Mouse (Mus musculus) retina, postnatal 7 days (tissue): ENCODE data around the gene Bahd1.
A peak's percentile ranks its signal among the peaks of the same experiment; 100 is the strongest.

Experiments used
- DNase-seq: peaks from one replicate; pipeline ENCODE4 v3.0.0-alpha.2; 2012; ENCODE audit warnings: low read depth, low spot score

The Bahd1 gene

DNA sequence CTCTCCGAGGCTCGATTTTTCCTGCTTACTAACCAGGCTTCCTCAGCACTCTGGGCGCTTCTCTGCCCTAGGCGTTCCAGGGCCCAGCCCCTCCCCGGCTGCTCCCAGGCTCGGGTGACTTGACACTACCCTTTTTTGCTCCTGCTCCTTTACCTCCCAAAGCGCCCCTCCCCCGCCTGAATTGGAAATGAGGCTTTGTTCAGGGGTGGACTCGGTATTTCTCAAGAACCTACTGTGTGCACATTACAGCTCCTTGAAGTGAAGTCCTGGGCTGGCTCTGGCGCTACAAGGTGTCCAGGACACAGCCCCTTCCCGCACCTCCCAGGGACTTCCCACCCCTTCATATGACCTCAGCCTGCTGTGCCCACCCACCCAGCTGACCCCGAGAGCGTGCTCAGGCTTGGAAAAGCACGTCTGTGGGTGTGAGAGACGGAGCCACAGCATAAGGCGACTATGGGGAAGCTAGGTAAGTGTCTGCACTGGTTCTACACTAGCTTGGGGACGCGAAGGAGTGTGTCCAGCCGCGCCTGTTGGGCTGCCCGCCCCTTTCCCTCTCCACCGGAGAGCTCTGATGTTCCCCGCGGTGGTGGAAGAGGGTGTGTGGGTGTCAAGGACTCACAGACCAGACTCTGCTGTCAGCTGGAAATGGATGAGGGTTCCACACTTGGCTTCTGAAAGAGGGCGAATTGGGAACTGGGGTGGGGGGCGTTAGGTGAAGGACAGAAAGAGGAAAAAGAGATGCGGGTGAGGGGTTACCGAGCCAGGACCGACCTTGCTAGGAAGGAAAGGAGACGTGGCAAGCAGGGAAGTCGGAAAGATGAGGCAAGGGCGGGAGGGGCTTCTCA lies at the start of gene Bahd1:
TSS of gene Bahd1 (plus strand) at position 397 of the 845 bp plus-strand sequence.
- no peak for DNase-seq

GRCm38 (mm10) chr2:118851756-118852155 lies 48.4 kb upstream of the Bahd1 start:
- no peak for DNase-seq

DNA sequence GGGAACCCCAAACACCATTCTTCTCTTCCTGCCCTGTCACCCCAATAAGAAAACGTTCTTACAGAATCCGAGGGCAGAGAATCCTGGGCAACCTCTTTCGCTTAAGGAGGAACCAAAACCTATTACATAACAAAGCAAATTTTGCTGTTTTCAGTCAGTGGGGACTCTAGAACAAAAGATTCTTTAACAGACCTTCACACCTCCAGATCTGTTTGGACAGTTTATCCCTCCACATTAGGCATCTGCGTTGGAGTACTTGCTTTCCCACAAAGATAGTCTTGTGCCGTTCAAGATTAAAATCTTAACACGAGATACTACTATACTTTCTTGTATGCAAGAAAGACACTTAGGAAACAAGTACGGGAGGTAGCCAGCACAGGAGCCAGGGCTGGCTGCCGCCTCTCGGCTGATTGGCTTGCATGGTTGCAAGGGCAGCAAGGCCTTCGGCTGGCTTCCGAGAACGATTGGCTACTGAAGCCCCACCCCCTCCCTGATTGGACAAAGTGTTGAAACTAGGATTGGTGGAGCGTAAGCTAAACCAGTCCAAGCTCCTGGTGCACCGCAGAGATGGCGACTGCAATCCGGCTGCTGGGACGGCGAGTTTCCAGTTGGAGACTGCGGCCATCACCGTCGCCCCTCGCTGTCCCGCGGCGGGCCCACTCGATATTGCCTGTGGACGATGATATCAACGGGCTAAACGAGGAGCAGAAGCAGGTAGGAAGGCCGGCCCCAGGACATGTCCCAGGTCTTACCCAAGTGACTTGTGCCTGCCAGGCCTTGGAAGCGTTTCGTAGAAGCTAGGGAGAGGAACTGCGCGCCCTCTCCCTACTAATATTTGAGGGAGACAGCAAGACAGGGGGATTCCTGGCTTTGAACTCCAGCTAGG lies 38.5 kb upstream of the Bahd1 start, which contains the start of gene Ivd:
TSS of gene Ivd (plus strand) at position 501 of the 886 bp plus-strand sequence.
- DNase-seq: peak; percentile 88

DNA sequence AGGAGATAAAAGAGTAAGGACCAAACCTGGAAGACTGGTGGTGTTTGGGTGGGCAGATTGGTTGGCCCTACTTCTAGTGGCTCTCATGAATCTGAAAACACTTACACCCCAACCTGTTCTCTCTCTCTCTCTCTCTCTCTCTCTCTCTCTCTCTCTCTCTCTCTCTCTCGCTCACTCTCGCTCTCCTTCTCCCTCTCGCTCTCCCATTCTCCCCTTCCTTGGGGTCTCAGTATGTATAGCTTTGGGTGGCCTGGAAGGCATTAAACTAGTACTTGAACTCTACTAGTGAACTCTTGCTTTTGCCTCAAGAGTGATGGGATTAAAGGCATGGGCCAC lies 37.9 kb upstream of the Bahd1 start:
- DNase-seq: no peak

GRCm38 (mm10) chr2:118870601-118871000 lies 29.6 kb upstream of the Bahd1 start:
- no peak for DNase-seq

- no peak for DNase-seq
Observed at GRCm38 (mm10) chr2:118871032-118871431, 29.1 kb upstream of the Bahd1 start.

- DNase-seq: no peak
Observed at GRCm38 (mm10) chr2:118873018-118873417, 27.2 kb upstream of the Bahd1 start.

DNA sequence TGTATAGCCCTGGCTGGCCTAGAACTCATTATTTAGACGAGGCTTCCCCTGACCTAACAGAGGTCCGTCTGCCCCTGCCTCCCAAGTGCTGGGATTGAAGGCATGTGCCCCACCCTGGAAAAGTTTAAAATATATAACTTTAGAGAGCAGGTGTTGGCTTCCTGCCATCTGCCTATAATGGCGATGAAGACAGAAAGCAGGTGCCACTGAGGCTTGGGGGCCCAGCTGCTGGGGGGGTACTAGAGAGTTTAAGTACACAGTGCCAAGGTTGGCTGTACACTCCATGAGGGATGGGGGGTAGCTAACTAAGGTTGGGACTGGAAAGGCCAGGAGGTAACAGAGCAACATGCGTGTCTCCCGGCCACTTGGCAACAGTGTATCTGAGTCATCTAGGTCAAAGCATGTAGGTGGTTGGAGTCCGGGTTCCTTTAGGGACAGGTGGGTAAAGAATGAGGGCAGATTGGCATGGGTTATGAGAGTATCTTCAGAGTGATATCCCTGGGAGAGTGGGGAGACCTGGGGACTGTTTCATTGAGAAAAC lies 26.2 kb upstream of the Bahd1 start:
- no peak for DNase-seq

- no peak for DNase-seq
Observed at GRCm38 (mm10) chr2:118875316-118875715, 24.9 kb upstream of the Bahd1 start.

- no peak for DNase-seq
Observed at GRCm38 (mm10) chr2:118876453-118876852, 23.7 kb upstream of the Bahd1 start.

- no peak for DNase-seq
Observed at GRCm38 (mm10) chr2:118881019-118881418, 19.2 kb upstream of the Bahd1 start.

DNA sequence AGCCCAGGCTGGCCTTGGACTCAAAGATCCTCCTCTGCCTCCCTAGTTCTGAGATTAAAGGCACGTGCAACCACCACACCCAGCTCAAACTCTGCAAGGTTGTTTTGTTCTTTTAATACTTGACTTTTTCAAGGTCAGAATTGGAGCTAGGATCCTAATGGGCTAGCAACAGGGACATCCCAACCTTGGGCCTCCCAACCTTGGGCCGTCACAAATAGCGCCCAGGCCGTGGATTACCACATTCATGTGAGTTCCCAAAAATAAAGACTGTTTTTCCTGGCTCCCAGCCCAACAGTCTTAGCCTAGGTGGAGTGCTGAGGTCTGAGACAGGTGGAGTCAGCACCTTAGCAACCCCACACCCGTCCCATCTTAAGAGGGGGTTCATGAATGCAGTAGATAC lies 18.2 kb upstream of the Bahd1 start:
- DNase-seq: no peak

DNA sequence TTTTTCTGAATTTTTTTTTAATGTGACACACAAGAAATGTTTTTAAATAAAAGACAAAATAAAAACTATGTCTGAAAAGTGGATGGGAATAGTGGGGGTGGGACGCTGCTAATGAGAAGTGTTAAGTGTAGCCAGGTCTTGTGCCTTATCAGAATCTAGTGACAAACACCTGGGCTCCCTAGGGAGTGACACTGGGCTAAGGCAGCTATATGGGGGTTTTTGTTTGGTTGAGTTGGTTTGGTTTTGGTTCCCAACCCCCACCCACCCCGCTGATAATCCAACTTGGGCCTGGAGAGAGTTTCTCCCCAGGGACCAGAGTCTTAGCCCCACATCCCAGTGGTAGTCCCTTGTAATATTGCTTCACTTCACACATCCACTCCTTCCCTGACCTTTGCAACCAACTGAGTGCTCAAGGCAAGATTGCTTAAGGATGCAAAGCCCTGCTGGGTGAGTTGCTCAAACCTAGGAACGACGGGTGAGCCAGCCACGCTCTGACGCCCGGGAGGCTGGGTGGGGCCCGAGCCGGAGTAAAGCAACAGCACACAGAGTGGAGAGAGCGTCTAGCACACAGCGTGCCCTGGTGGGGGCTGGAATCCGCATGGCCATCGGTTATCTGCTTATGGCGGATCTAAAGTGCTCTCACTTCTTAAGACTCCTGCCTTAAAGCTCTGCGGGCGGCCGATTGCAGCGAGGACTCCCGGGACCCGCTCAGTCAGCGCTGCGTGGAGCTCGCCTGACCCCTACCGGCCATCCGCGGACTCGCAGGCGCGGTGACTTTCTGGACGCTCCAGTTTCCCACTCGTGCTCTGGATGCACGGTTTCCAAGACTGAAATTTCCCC lies 17.1 kb upstream of the Bahd1 start:
- DNase-seq: peak; percentile 80

GRCm38 (mm10) chr2:118887440-118887839 lies 12.7 kb upstream of the Bahd1 start:
- no peak for DNase-seq

DNA sequence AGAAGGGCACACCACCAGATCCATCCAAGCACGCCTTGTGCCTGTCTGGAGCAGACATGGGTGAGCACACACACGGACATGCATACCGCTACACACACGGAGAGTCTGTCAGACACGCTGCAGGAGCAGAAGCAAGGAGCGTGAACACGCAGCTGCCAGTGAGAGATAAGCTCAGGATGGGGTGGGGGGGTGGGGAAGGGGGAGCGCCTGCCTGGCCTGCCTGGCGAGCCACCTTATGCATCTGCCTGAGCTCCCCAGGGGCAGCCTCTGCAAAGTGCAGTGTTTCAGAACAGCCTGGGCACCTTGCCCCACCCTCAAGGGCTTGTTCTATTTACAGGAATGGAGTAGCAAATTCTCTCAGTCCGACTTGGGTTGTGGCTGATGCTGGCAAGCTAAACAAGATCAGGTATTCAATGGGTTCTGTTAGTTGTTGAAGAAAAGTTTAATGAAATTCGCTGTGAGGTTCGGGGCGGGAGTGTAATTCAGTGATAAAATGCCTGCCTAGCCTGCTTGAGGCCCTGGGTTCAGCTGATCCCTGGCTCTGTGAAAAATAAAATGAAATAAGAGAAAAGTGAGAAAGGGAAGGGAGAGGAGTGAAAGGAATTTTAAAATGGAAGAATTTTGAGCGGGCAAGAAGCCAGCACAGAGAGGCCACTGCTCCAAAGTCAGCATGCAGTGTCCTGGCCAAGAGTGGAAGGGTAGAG lies 12.2 kb upstream of the Bahd1 start:
- no peak for DNase-seq

GRCm38 (mm10) chr2:118891173-118891572 lies 9.0 kb upstream of the Bahd1 start:
- no peak for DNase-seq

DNA sequence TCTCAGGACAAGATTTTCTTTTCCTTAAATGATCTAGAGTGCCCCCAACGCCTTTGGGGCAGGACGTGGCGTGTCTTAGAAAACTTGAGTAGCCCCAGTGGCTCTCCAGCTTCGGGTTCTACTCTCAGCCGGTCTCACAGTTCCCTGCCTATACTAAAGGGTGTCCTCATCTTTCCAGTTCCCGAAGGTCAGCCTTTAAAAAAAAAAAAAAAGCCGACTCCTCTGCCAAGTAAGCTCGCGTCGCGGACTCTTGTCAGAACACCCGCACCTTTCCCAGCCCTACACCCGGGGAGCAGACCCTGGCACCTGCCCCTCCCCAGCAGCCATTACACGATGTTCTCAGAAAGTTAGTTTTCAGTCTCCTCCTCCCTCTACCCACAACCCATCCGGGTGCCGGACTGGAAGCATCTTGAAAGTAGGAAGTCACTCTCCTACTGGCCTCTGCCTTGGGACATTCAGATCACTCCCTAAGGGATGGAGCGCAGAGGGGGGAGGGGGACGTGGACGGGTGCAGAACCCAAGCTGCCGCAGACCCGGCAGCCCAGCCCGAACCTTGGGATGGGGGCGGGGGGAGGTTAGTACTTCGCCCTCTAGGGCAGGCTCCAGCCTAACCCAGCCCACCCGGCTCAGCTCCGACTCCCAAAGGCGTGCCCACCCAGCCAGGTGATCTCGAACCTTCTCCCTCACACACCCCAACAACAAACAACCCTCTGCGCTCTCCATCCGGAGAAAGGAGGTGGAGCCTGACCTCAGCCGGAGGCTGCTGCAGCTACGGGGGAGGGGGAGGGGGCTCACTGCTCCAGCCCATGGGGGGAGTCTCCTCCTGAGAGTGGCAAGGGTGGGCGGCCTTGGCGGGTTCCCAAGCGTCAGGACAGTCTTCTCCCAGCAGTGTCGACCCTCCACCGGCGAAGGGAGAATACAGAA lies 3.9 kb upstream of the Bahd1 start:
- no peak for DNase-seq

DNA sequence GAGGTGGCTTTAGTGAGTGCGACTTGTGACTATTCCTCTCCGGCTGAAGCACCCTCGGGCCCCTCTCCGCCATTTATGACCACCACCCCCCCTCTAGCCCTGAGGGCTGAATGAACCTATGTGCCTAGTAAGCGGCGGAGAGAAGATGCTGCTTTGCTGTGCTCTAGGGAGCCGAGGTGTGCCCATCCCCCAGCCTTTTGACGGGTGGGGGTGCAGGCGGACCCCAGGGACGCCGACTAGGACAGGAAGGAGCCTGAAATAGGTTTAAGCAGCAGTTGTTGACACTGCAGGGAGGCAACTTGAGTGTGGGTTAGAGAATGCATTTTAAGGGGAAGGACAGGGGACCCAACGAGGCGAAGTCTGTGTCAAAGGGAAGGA lies 3.3 kb upstream of the Bahd1 start:
- no peak for DNase-seq

- DNase-seq: no peak
Observed at GRCm38 (mm10) chr2:118897392-118897791, 2.8 kb upstream of the Bahd1 start.

DNA sequence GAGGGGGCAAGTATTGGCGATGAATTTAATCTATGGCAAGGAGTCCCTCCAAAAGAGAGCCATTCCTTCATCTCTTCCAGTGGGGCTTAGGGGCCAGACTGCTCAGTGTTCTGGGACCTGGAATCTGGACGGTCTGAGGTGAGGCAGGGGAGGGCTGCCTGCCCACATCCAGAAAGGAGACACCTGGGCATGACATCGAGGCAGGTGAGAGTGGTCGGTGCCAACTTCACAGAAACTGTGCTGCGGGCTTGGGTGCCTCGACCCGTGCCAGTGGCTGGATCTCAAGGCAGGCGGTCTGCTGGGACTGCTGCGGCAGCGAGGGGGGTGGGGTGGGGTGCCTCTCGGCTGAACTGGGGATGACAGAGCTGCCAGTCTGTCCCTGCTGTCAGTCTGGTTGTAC lies 2.4 kb upstream of the Bahd1 start:
- DNase-seq: no peak
